29 mouse cellular contexts compared by ENCODE assay signal in the genomic region with DNA sequence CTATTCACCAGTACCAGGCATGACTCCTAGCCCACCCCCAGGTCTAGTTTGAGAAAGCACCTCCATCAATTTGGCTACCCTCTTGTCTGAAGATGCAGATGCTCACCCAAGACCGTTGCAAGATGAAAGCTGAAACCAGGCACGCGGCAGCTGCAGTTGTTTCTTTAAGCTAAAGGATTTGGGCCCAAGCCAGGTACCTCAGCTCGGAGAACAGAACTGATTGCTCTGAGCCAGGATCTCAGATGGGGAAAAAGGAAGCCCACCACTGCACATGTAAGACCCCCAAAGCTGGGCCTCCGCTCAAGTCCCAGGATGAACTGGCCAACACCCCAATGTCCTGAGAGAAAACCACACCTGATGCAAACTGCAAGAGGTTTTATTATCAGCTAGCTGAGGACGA. TPM values are rescaled to one million over a fixed set of nuclear protein-coding genes. Genes with fewer than 3 reads are reported as not detected.
DNase-seq lines count a peak whose midpoint lies in the region; ATAC-seq and TF ChIP-seq lines count a peak whose summit lies in the region.
"Had no signal": no experiment of that assay in that cellular context is flagged by ENCODE, and none has a peak within 500 bp of the region (broad histone marks: within the 10 kb centered on the region; RNA-seq: fewer than 3 reads in every experiment).

No protein-coding gene starts in this region.

- H3K9ac ChIP-seq in embryonic facial prominence, embryonic 14.5 days (ENCODE audit: low read depth, low read length): no peak overlapping the region
- no peak overlapping the region for H3K9ac ChIP-seq in lung, embryonic 14.5 days
- H3K9ac ChIP-seq: embryonic facial prominence, embryonic 13.5 days; forebrain, embryonic 15.5 days; forebrain, postnatal 0 days had no signal

- no peaks in the 10 kb centered on the region; the same call in 1 of the 2 replicates for H3K9me3 ChIP-seq in embryonic facial prominence, embryonic 14.5 days (ENCODE audit: control insufficient read depth, low read length)
- H3K9me3 ChIP-seq in embryonic facial prominence, embryonic 10.5 days: peaks cover 10% of the 10 kb centered on the region; the same call in 1 of the 2 replicates
- no peaks in the 10 kb centered on the region for H3K9me3 ChIP-seq in lung, embryonic 14.5 days (ENCODE audit: low read depth, low read length)
- H3K9me3 ChIP-seq: forebrain, embryonic 15.5 days; G1E had no signal

- WGBS in embryonic facial prominence, embryonic 14.5 days: 52% methylated on average over 6 of the region's 6 CpGs
- 92% methylated on average over 6 of the region's 6 CpGs for WGBS in embryonic facial prominence, embryonic 10.5 days
- WGBS in lung, embryonic 14.5 days: 59% methylated on average over 6 of the region's 6 CpGs

- peak; percentile 67 for DNase-seq in embryonic facial prominence, embryonic 14.5 days (ENCODE audit: low spot score)
- no peak for DNase-seq in embryonic facial prominence, embryonic 10.5 days (ENCODE audit: low spot score)
- peak; percentile 75 for DNase-seq in heart, adult 11 months
- DNase-seq in heart, postnatal 25 days (ENCODE audit: low spot score): no peak
- peak; percentile 25 for DNase-seq in lung, embryonic 14.5 days
- DNase-seq in lung, adult 18-20 months: no peak
- DNase-seq: adrenal gland, adult 8-10 months; adrenal gland, postnatal 14 days; adrenal gland, postnatal 36 days; B cell, adult 2 months; cerebellum, adult 11-12 months; cerebellum, adult 2 months; cerebellum, adult 9-10 months; cerebellum, postnatal 10 days; cerebellum, postnatal 25 days; forebrain, postnatal 0 days had no signal

- H3K4me1 ChIP-seq in embryonic facial prominence, embryonic 14.5 days (ENCODE audit: control insufficient read depth, insufficient read depth, low read length): no peaks in the 10 kb centered on the region
- H3K4me1 ChIP-seq in embryonic facial prominence, embryonic 10.5 days: no peaks in the 10 kb centered on the region
- no peaks in the 10 kb centered on the region for H3K4me1 ChIP-seq in lung, embryonic 14.5 days (ENCODE audit: insufficient read depth)
- H3K4me1 ChIP-seq in bone marrow macrophage, adult 2 months (ENCODE audit: control insufficient read depth, insufficient read depth, low read length): no peaks in the 10 kb centered on the region
- H3K4me1 ChIP-seq: embryonic facial prominence, embryonic 13.5 days; forebrain, embryonic 15.5 days had no signal

- TF ChIP-seq CTCF in lung, embryonic 14.5 days (IDR thresholded peaks at IDR 0.05; ENCODE audit: low read depth): no peak
- no peak for TF ChIP-seq CTCF in bone marrow macrophage, adult 2 months (IDR thresholded peaks at IDR 0.05; ENCODE audit: low read depth, low read length)

- no peaks in the 10 kb centered on the region for H3K36me3 ChIP-seq in embryonic facial prominence, embryonic 14.5 days (ENCODE audit: control insufficient read depth, insufficient read depth, low read length)
- H3K36me3 ChIP-seq in embryonic facial prominence, embryonic 10.5 days (replicated peaks): no peaks in the 10 kb centered on the region
- H3K36me3 ChIP-seq in lung, embryonic 14.5 days (ENCODE audit: insufficient read depth): no peaks in the 10 kb centered on the region
- H3K36me3 ChIP-seq: embryonic facial prominence, embryonic 13.5 days; forebrain, embryonic 15.5 days; G1E had no signal

- no peaks in the 10 kb centered on the region for H3K27me3 ChIP-seq in embryonic facial prominence, embryonic 14.5 days (replicated peaks; ENCODE audit: control insufficient read depth, insufficient read depth, low read length)
- no peaks in the 10 kb centered on the region for H3K27me3 ChIP-seq in embryonic facial prominence, embryonic 10.5 days (replicated peaks; ENCODE audit: low read depth, poor library complexity, severe bottlenecking)
- no peaks in the 10 kb centered on the region for H3K27me3 ChIP-seq in lung, embryonic 14.5 days (ENCODE audit: insufficient read depth, low read length)
- H3K27me3 ChIP-seq: CH12.LX; embryonic facial prominence, embryonic 13.5 days; forebrain, embryonic 15.5 days; Patski had no signal

- intact Hi-C loops in heart, postnatal 25 days (cut with DNase I): no loop called here

- no peak for TF ChIP-seq POLR2A in bone marrow macrophage, adult 2 months (IDR thresholded peaks at IDR 0.05; ENCODE audit: borderline replicate concordance, low read depth, low read length)

- H3K4me3 ChIP-seq in embryonic facial prominence, embryonic 14.5 days (ENCODE audit: low read depth, low read length): no peak overlapping the region
- H3K4me3 ChIP-seq in embryonic facial prominence, embryonic 10.5 days: no peak overlapping the region
- no peak overlapping the region for H3K4me3 ChIP-seq in lung, embryonic 14.5 days (ENCODE audit: low read depth, low read length)
- no peak overlapping the region for H3K4me3 ChIP-seq in bone marrow macrophage, adult 2 months (ENCODE audit: insufficient read depth, low read length)
- H3K4me3 ChIP-seq: embryonic facial prominence, embryonic 13.5 days; forebrain, embryonic 15.5 days had no signal

- H3K4me2 ChIP-seq in embryonic facial prominence, embryonic 14.5 days (ENCODE audit: low read depth, low read length): no peak overlapping the region
- H3K4me2 ChIP-seq in lung, embryonic 14.5 days: no peak overlapping the region
- H3K4me2 ChIP-seq: embryonic facial prominence, embryonic 13.5 days; forebrain, embryonic 15.5 days had no signal

- no peak for ATAC-seq in embryonic facial prominence, embryonic 14.5 days (ENCODE audit: low read depth)
- no peak for ATAC-seq in lung, embryonic 14.5 days (ENCODE audit: insufficient read depth)
- no peak for ATAC-seq in monocyte, adult 5-6 weeks (replicated peaks; ENCODE audit: insufficient number of reproducible peaks, low FRiP score, low TSS enrichment, poor library complexity, severe bottlenecking)
- ATAC-seq: activated CD4-positive, CD25-positive, alpha-beta regulatory T cell, adult 4 months; CD4-positive, CD25-positive, alpha-beta regulatory T cell, adult 4 months; forebrain, embryonic 15.5 days; forebrain, postnatal 0 days had no signal

- H3K27ac ChIP-seq in embryonic facial prominence, embryonic 14.5 days (replicated peaks; ENCODE audit: low read depth, low read length): no peak overlapping the region
- no peak overlapping the region for H3K27ac ChIP-seq in embryonic facial prominence, embryonic 10.5 days (replicated peaks)
- H3K27ac ChIP-seq in lung, embryonic 14.5 days (ENCODE audit: low read depth): no peak overlapping the region
- peak overlapping the region; percentile 54 for H3K27ac ChIP-seq in bone marrow macrophage, adult 2 months (ENCODE audit: insufficient read depth, low read depth, low read length)
- H3K27ac ChIP-seq: embryonic facial prominence, embryonic 13.5 days; forebrain, embryonic 15.5 days had no signal

RNA-seq across cellular contexts. Expression of gene Gm3646, which starts 7.6 kb away (rescaled TPM):
- polyA plus RNA-seq in embryonic facial prominence, embryonic 14.5 days (2014; fragmentation: Nextera tagmentation; extraction: Ambion mirVana): 0.61 TPM in 1 of 2 replicates, not detected in the other
- polyA plus RNA-seq in embryonic facial prominence, embryonic 10.5 days (2016; fragmentation: Nextera tagmentation; extraction: Ambion mirVana): not detected in 2 replicates
- total RNA-seq in heart, postnatal 25 days (2021): 1 to 10 TPM; 5.8 to 9.4 TPM
- polyA plus RNA-seq in lung, embryonic 14.5 days (2014; fragmentation: Nextera tagmentation; extraction: Ambion mirVana): not detected in 2 replicates
- not detected in 2 replicates for polyA plus RNA-seq in bone marrow macrophage, adult 2 months (2012; ENCODE audit: insufficient read depth, insufficient read length, missing spikeins)
- not detected in 3 replicates for total RNA-seq in monocyte, adult 5-6 weeks (2017)
- total RNA-seq: adrenal gland, adult 18-20 months; adrenal gland, adult 8-10 months; adrenal gland, postnatal 14 days; adrenal gland, postnatal 36 days; CH12.LX; forebrain, postnatal 0 days; G1E had no signal
- polyA plus RNA-seq: activated CD4-positive, CD25-positive, alpha-beta regulatory T cell, adult 4 months; CD4-positive, CD25-positive, alpha-beta regulatory T cell, adult 4 months; cerebellum, adult 2 months; cortical plate, adult 2 months; embryonic facial prominence, embryonic 11.5 days; embryonic facial prominence, embryonic 13.5 days; forebrain, embryonic 11.5 days; forebrain, embryonic 15.5 days; forebrain, postnatal 0 days; G1E; Patski had no signal

Comparison
In these comparisons a context has a peak if more than half of its experiments do, and no peak if none do; other contexts are left out.
1. DNase-seq: peak in embryonic facial prominence, embryonic 14.5 days (single experiment), heart, adult 11 months (single experiment) and lung, embryonic 14.5 days (single experiment); none in embryonic facial prominence, embryonic 10.5 days (single experiment), heart, postnatal 25 days (single experiment) and lung, adult 18-20 months (0 of 2).